Mouse (Mus musculus) c-Kit-positive CD71-negative TER-119-negative erythroid progenitor cells, embryonic 14.5 days (primary cell): ENCODE data around the gene Scd2.
"Not testable (repeated sequence)": the region's sequence is repeated elsewhere in the genome, so short reads cannot be mapped to it uniquely, and the experiment has no call there.

ENCODE experiments used
- DNase-seq: peaks from one replicate; pipeline ENCODE4 v3.0.0-alpha.2; 2013; ENCODE audit warnings: low read depth

The Scd2 gene

GRCm38 (mm10) chr19:44312007-44312360 is 18.5 kb downstream of the Scd2 start:
- DNase-seq = no peak

GRCm38 (mm10) chr19:44313066-44313465 is 19.6 kb downstream of the Scd2 start:
- no peak for DNase-seq

GRCm38 (mm10) chr19:44314327-44314759 is 20.9 kb downstream of the Scd2 start:
- no peak for DNase-seq

GRCm38 (mm10) chr19:44314871-44315414 is 21.5 kb downstream of the Scd2 start:
- no peak for DNase-seq

- DNase-seq = no peak
Observed at GRCm38 (mm10) chr19:44316752-44317315, 23.4 kb downstream of the Scd2 start.

- DNase-seq = no peak
Observed at GRCm38 (mm10) chr19:44317391-44317790, 23.9 kb downstream of the Scd2 start.

- DNase-seq = no peak
Observed at GRCm38 (mm10) chr19:44318545-44318944, 25.1 kb downstream of the Scd2 start.

- DNase-seq = no peak
Observed at GRCm38 (mm10) chr19:44320316-44320715, 26.8 kb downstream of the Scd2 start.

GRCm38 (mm10) chr19:44321201-44321600 is 27.7 kb downstream of the Scd2 start:
- DNase-seq = no peak

GRCm38 (mm10) chr19:44321631-44322030 is 28.2 kb downstream of the Scd2 start:
- no peak for DNase-seq

GRCm38 (mm10) chr19:44329566-44329965 is 36.1 kb downstream of the Scd2 start:
- no peak for DNase-seq

- not testable (repeated sequence) for DNase-seq
Observed at GRCm38 (mm10) chr19:44331128-44331527, 37.7 kb downstream of the Scd2 start.

GRCm38 (mm10) chr19:44331911-44332310 is 38.4 kb downstream of the Scd2 start:
- DNase-seq = no peak

- no peak for DNase-seq
Observed at GRCm38 (mm10) chr19:44332326-44332725, 38.9 kb downstream of the Scd2 start.

- no peak for DNase-seq
Observed at GRCm38 (mm10) chr19:44332833-44333623, 39.6 kb downstream of the Scd2 start, which contains the start of gene Scd4. TSS of gene Scd4 (plus strand) at chr19:44333092.

GRCm38 (mm10) chr19:44333991-44334390 is 40.5 kb downstream of the Scd2 start:
- DNase-seq = no peak

- DNase-seq = no peak
Observed at GRCm38 (mm10) chr19:44335876-44336662, 42.6 kb downstream of the Scd2 start.

- no peak for DNase-seq
Observed at GRCm38 (mm10) chr19:44349689-44350088, 56.2 kb downstream of the Scd2 start.

- no peak for DNase-seq
Observed at GRCm38 (mm10) chr19:44351756-44352155, 58.3 kb downstream of the Scd2 start.
